Mouse (Mus musculus): ENCODE measurements around the gene Vamp5. TPM values are rescaled to one million over a fixed set of nuclear protein-coding genes. Genes with fewer than 3 reads are reported as not detected.

The Vamp5 gene
- polyA plus RNA-seq, 1 experiment from 2014 or later, result 15.9 TPM

DNA sequence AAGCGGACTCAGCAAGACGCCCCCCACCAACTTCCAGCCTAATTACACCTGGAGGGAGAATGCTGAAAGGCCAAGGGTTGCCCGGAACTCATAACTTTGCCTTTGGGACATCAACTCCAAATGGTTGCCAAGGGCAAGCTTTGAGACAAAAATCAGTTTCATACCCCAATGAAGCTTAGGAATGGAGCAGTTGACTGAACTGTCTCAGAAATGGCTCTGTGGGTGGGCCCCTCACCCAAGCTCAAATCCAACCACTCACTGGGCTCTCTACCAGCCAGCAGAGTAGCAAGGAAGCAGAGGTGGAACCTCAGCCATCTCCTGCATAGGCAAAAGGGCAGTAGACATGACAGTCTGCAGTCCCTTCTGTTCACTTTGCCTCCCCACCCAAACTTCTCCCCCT, 7.5 kb upstream of the Vamp5 start:
- Histone ChIP-seq H3K9me3 (no peaks in the 10 kb centered on the region), H3K36me3 (replicated peaks) (peaks cover 17% of the 10 kb centered on the region), H3K4me3 (no peak overlapping the region), H3K4me1 (peaks cover 39% of the 10 kb centered on the region), H3K27me3 (replicated peaks; ENCODE audit: low read depth, poor library complexity, severe bottlenecking) (0 out of 2 replicates have a peak, but pooled peaks cover 3% of the 10 kb centered on the region), H3K27ac (replicated peaks) (no peak overlapping the region)
- WGBS, result 78% methylated on average over 3 of the region's 3 CpGs
- no peak for DNase-seq (ENCODE audit: low spot score)

DNA sequence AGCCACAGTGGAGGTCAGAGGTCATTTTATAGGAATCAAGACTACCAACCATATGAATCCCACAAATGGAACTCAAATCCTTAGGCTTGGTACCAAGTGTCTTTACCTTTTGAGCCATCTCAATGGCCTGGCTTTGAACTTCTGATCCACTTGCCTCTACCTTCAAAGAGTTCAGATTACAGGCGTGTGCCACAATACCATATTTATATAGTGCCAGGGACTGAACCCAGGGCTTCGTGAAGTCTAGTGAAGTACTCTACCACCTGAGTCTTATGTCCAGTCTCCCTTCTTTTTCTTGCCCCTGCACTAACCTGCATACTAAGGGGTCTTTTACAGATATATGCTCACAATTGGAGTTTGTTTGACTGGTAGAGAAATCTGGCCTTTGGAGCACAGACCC, 6.3 kb upstream of the Vamp5 start:
- Histone ChIP-seq H3K9me3 (no peaks in the 10 kb centered on the region), H3K27me3 (replicated peaks; ENCODE audit: low read depth, poor library complexity, severe bottlenecking) (peaks cover 3% of the 10 kb centered on the region; the same call in 1 of the 2 replicates), H3K4me3 (no peak overlapping the region), H3K4me1 (peaks cover 39% of the 10 kb centered on the region), H3K36me3 (replicated peaks) (peaks cover 17% of the 10 kb centered on the region), H3K27ac (replicated peaks) (no peak overlapping the region)
- 92% methylated on average over 2 of the region's 2 CpGs for WGBS
- DNase-seq (ENCODE audit: low spot score), result no peak

DNA sequence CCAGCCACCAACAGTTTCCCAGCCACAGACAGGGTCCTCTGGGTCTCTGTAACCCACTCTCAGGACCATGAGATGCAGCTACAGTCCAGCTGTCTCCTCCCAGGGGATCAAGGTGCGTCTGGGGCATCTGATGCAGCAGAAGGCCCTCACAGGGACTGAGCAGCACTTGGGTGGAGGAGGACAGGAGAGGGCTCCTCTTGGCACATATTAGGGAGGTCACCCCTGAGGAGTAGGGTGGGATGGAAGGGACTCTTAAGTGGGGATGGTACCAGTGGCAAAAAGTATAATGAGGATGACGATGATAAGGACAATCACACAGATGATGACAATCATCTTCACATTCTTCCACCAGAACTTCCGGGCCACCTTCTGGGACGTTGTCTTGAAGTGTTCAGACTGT, 5.0 kb upstream of the Vamp5 start:
- Histone ChIP-seq H3K9me3 (no peaks in the 10 kb centered on the region), H3K4me3 (no peak overlapping the region), H3K4me1 (peaks cover 30% of the 10 kb centered on the region), H3K36me3 (replicated peaks) (peaks cover 17% of the 10 kb centered on the region), H3K27me3 (replicated peaks; ENCODE audit: low read depth, poor library complexity, severe bottlenecking) (peaks cover 6% of the 10 kb centered on the region), H3K27ac (replicated peaks) (no peak overlapping the region)
- 91% methylated on average over 4 of the region's 4 CpGs for WGBS
- DNase-seq (ENCODE audit: low spot score), result no peak

DNA sequence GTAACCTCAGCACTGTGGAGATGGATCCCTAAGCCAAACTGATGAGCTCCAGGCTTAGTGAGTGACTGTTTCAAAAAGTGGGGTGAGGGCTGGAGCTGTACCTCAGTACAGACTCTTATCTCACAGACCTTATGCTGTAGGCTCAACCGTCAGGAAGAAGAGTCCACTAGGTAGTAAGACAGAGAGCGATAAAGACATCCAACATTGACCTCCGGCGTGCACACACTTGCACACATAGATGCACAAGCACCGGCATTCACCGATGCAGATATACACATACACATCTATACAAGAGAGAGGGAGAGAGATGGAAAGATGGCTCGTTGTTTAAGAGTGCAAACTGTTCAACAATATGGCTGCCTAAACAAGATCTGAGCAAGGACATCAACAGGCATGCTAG, 3.7 kb upstream of the Vamp5 start:
- 95% methylated on average over 7 of the region's 7 CpGs for WGBS

DNA sequence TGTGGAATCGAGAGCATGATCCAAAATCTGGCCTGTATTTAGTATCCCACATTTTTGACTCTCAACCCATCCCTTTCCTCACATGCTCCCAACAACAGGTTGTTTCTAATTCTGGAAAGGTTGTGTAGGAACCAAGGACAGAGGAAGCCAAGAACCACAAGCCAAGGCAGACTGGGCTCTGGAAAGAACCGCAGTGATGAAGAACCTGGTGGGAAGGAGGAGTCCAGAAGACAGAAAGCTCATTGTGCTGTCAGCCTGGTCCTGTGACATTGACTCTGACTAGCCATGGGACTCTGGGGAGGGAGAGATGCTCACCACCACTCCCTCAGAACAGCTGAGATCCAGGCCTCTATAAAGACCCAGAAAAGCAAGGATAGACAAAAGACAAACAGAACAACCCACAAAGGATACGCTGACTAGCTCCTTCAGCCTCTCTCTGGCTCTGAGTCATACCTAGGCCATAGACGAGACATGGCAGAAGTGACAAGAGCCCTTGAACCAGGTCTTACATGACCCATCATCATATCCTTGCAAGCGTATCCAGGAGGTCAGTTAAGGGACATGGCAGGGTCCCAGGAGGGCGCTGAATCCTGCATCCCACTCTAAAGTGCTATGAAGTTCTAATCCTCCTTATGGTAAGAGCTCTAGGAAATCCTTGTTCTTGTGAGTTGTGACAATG, 3.0 kb upstream of the Vamp5 start:
- Histone ChIP-seq H3K4me3 (no peak overlapping the region), H3K27ac (replicated peaks) (no peak overlapping the region), H3K27me3 (replicated peaks; ENCODE audit: low read depth, poor library complexity, severe bottlenecking) (peaks cover 25% of the 10 kb centered on the region), H3K36me3 (replicated peaks) (peaks cover 17% of the 10 kb centered on the region), H3K4me1 (peaks cover 17% of the 10 kb centered on the region), H3K9me3 (no peaks in the 10 kb centered on the region)
- no peak for DNase-seq (ENCODE audit: low spot score)
- 81% methylated on average over 6 of the region's 6 CpGs for WGBS

More for the DNA sequence above, 3.7 kb upstream of the Vamp5 start:
- Histone ChIP-seq H3K27me3 (replicated peaks; ENCODE audit: low read depth, poor library complexity, severe bottlenecking) (peaks cover 19% of the 10 kb centered on the region), H3K4me3 (no peak overlapping the region), H3K27ac (replicated peaks) (no peak overlapping the region), H3K4me1 (peaks cover 24% of the 10 kb centered on the region), H3K36me3 (replicated peaks) (peaks cover 17% of the 10 kb centered on the region), H3K9me3 (no peaks in the 10 kb centered on the region)
- no peak for DNase-seq (ENCODE audit: low spot score)

DNA sequence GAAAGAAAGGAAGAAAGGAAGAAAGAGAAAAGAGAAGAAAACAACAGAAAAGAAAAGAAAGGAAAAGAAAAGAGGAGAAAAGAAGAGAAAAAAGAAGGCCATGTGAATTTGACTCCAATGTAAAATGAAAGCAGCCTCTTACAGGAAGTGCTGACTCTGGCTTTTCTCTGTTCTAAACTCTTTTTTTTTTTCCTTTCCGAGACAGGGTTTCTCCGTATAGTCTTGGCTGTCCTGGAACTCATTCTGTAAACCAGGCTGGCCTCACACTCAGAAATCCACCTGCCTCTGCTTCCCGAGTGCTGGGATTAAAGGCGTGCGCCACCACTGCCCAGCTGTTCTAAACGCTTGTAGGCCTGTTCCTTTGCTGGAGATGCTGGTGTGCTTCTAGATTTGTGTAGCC, 2.2 kb upstream of the Vamp5 start:
- Histone ChIP-seq H3K36me3 (replicated peaks) (peaks cover 17% of the 10 kb centered on the region), H3K4me3 (no peak overlapping the region), H3K4me1 (peaks cover 9% of the 10 kb centered on the region), H3K27ac (replicated peaks) (no peak overlapping the region), H3K9me3 (no peaks in the 10 kb centered on the region), H3K27me3 (replicated peaks; ENCODE audit: low read depth, poor library complexity, severe bottlenecking) (peaks cover 27% of the 10 kb centered on the region)
- no peak for DNase-seq (ENCODE audit: low spot score)
- 84% methylated on average over 6 of the region's 6 CpGs for WGBS

DNA sequence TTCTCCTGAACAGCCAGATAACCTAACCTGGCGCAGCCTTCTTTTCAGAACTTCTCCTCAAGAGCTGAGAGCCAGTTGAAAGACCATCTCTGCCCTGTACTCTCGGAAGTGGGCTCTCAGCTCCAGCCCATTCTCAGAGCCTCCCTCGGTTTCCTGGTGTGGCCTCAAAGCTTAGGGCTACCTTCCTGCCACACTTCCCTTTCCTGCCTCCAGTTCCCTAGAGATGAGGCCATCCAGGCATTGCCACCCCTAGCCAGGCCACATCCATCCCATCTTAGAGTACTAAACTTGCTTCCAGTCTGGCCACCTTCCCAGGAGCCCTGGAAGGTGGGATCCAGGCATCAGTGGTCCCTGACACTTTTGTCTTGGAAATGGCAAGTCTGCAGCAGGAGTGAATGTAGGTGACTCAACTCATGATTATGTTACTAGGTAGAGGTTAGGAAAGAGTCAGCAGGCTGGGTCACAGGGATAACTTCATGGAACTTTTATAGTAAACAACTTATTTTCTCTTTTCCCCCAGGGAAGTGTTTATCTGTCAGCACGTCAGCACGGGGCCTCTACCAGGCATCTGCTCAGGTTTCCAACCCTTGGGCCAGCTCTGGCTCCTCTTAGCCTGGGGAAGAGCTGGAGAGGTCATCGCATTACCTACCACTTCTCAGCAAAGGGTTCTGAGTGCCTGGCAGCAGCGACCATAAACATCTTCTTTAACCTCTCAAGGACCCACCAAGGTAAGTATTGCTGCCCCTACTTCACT, 714 bp downstream of the Vamp5 start:
- Histone ChIP-seq H3K9me3 (no peaks in the 10 kb centered on the region), H3K4me1 (peaks cover 9% of the 10 kb centered on the region), H3K27me3 (replicated peaks; ENCODE audit: low read depth, poor library complexity, severe bottlenecking) (peaks cover 27% of the 10 kb centered on the region), H3K27ac (replicated peaks) (peak overlapping the region; percentile 78; the same call in 1 of the 2 replicates), H3K4me3 (peak overlapping the region; percentile 59), H3K36me3 (replicated peaks) (peaks cover under 1% of the 10 kb centered on the region; the same call in 1 of the 2 replicates)
- no peak for DNase-seq (ENCODE audit: low spot score)
- 33% methylated on average over 7 of the region's 7 CpGs for WGBS

DNA sequence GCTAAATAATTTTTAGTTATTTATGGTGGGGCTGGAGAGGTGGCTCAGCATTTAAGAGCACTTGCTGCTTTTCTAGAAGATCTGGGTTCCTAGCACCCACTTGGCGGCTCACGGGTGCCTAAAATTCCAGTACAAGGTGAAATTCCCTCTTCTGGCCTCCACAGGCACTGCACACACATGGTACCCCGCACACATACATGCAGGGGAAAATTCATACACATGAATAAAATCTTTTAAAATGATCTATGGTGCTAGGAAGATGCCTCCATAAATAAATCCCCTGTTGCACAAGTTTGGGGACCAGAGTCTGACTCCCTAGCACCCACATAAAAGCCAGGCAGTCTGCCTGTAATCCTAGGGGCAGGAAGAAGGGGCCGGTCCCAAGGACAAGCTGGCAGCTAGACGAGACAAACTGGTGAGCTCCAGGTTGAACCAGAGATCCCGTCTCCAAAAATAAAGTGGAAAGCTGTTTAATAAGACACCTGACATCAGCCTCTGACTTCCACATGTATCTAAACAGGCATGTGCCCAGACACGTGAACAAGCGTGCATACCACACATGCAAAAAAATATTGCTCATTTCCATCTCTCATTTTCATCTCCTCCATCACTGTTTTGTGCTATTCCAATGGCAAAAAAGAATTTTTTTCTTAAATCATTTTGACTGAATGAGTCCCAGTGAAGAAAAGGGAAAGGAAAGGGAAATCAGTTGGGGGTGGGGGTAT, 1.6 kb downstream of the Vamp5 start:
- H3K27me3 ChIP-seq (replicated peaks; ENCODE audit: low read depth, poor library complexity, severe bottlenecking), result peaks cover 27% of the 10 kb centered on the region
- peak overlapping the region; percentile 59; the same call in 1 of the 2 replicates for H3K4me3 ChIP-seq
- DNase-seq (ENCODE audit: low spot score), result no peak
- peaks cover 9% of the 10 kb centered on the region for H3K4me1 ChIP-seq
- no peaks in the 10 kb centered on the region for H3K9me3 ChIP-seq
- 84% methylated on average over 8 of the region's 8 CpGs for WGBS
- H3K36me3 ChIP-seq (replicated peaks), result no peaks in the 10 kb centered on the region
- H3K27ac ChIP-seq (replicated peaks), result no peak overlapping the region

DNA sequence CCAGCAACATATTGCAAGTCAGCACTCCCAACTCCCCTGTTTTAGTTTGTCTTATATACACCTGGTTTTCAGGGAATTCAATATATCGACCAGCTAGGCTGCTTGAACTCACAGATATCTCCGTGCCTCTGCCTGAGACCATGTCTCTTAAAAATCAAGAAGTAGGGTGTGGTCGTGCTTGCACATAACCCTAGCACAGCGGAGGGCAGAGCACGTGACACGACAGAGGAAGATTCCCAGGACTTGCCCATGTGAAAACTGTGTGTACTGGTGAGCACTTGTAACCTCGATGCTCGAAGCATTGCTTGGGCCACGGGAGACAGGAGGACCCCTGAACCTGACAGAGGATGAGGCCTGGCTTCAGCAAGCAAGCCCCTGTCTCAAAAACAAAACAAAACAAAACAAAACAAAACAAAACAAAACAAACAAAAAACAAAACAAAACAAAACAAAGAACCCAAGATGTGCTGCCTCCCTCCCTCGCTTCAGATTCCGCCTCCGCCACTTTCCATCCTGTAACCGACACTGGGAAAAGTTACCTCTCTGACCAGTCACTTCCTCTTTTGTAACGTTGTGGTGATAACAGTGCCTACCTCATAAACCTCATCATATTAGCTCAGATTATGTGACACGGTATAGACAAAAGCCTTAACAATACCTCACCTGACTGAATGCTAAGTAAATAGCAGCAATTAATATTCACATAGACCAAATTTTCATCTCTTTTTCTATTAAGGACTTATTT, 5.3 kb downstream of the Vamp5 start:
- no peak for DNase-seq (ENCODE audit: low spot score)
- Histone ChIP-seq H3K36me3 (replicated peaks) (no peaks in the 10 kb centered on the region), H3K4me3 (no peak overlapping the region), H3K27ac (replicated peaks) (no peak overlapping the region), H3K27me3 (replicated peaks; ENCODE audit: low read depth, poor library complexity, severe bottlenecking) (peaks cover 19% of the 10 kb centered on the region), H3K9me3 (no peaks in the 10 kb centered on the region), H3K4me1 (peaks cover 13% of the 10 kb centered on the region)
- WGBS, result 83% methylated on average over 15 of the region's 15 CpGs

DNA sequence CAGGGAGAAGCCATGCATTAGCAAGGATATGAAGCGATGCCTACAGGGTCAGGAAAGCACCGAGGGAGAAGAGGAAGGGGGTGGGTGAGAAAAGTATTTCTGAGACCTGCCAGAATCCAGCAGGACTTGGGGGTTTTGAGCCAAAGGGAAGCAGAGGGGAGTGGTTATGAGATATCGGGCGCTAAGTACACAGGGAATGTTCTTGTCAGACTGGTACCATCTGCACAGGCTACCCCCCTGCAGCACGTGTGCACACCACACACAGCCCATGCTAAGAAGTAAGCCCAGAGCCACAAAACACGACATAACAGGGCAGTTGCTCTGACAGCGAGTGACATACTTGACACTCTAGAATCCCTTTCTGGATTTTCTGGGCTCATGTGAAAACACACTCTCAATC, 6.1 kb downstream of the Vamp5 start:
- Histone ChIP-seq H3K4me1 (peaks cover 10% of the 10 kb centered on the region), H3K27me3 (replicated peaks; ENCODE audit: low read depth, poor library complexity, severe bottlenecking) (peaks cover 11% of the 10 kb centered on the region), H3K36me3 (replicated peaks) (no peaks in the 10 kb centered on the region), H3K9me3 (no peaks in the 10 kb centered on the region), H3K4me3 (no peak overlapping the region), H3K27ac (replicated peaks) (no peak overlapping the region)
- no peak for DNase-seq (ENCODE audit: low spot score)
- 75% methylated on average over 7 of the region's 7 CpGs for WGBS

DNA sequence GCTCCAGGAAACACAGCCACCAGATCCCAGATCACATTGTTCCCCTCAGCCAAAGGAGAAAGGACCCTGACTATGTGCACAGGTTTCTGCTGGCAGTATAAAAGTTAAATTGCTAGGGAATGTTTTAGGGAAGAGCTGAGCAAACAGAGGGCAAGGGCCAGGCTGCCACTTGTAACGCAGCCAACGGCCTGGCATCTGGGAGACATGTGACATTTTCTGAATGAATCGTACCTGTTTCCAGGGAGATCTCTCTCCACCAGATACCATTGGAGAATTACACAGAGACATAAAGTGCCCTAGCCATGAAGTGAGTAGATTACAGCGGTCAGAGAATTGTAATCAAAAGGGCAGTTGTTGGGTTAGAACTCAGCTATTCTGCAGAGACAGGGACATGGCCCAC, 7.1 kb downstream of the Vamp5 start:
- Histone ChIP-seq H3K27me3 (replicated peaks; ENCODE audit: low read depth, poor library complexity, severe bottlenecking) (peaks cover under 1% of the 10 kb centered on the region; the same call in 1 of the 2 replicates), H3K9me3 (no peaks in the 10 kb centered on the region), H3K27ac (replicated peaks) (no peak overlapping the region), H3K4me3 (no peak overlapping the region), H3K4me1 (peaks cover 10% of the 10 kb centered on the region), H3K36me3 (replicated peaks) (no peaks in the 10 kb centered on the region)
- 91% methylated on average over 4 of the region's 4 CpGs for WGBS
- DNase-seq (ENCODE audit: low spot score), result no peak

DNA sequence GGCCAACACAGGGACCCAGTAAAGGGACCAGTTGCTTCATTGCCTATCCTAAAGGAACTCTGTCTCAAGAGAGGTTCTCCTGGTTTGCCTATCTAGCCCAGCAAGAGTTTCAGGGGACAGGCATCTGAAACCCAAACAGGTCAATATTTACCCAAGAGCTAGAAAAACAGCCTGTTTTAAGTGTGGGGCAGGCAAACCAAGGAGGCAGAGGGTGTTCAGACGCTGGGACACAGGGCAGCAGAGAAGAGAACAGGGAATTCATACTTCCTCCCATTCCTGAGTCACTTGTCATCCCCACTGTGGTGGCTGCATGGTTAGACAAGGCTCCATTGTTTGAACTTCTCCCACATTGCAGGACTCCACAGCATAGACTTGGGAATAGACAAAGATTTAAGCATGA, 8.7 kb downstream of the Vamp5 start:
- Histone ChIP-seq H3K27me3 (replicated peaks; ENCODE audit: low read depth, poor library complexity, severe bottlenecking) (no peaks in the 10 kb centered on the region), H3K36me3 (replicated peaks) (no peaks in the 10 kb centered on the region), H3K4me1 (peaks cover 10% of the 10 kb centered on the region), H3K4me3 (no peak overlapping the region), H3K9me3 (no peaks in the 10 kb centered on the region), H3K27ac (replicated peaks) (peak overlapping the region; percentile 35; the same call in 1 of the 2 replicates)
- no peak for DNase-seq (ENCODE audit: low spot score)
- 12% methylated on average over 1 of the region's 1 CpGs for WGBS
